Mouse (Mus musculus) heart, embryonic 10.5 days (tissue): Measurements from ENCODE around the gene Fgf3. TPM values are rescaled to one million over a fixed set of nuclear protein-coding genes. Genes with fewer than 3 reads are reported as not detected.
A peak's percentile ranks its signal among the peaks of the same experiment; 100 is the strongest.

Source experiments
- DNase-seq: peaks from one replicate; pipeline ENCODE4 v3.0.0-alpha.2; 2017; ENCODE audit warnings: low spot score
- H3K27ac ChIP-seq: fragments of 300-500 bp; sonication (generic); 2 replicates; pipeline ENCODE4 v1.5.1; 2016; ENCODE audit warnings: mild to moderate bottlenecking
- H3K27me3 ChIP-seq: fragments of 300-500 bp; sonication (generic); 2 replicates; pipeline ENCODE4 v1.6.1; 2016; ENCODE audit warnings: mild to moderate bottlenecking; ENCODE audit not compliant: poor library complexity, insufficient read depth, severe bottlenecking
- H3K36me3 ChIP-seq: fragments of 300-500 bp; sonication (generic); 2 replicates; pipeline ENCODE4 v1.6.1; 2016; ENCODE audit warnings: mild to moderate bottlenecking, moderate library complexity
- H3K4me1 ChIP-seq: fragments of 300-500 bp; sonication (generic); 2 replicates; pipeline ENCODE4 v1.6.1; 2016; ENCODE audit warnings: mild to moderate bottlenecking
- H3K4me3 ChIP-seq: fragments of 300-500 bp; sonication (generic); 2 replicates; pipeline ENCODE4 v1.5.1; 2016; ENCODE audit warnings: mild to moderate bottlenecking, moderate library complexity
- H3K9me3 ChIP-seq: fragments of 300-500 bp; sonication (generic); 2 replicates; pipeline ENCODE4 v1.6.1; 2016; ENCODE audit warnings: mild to moderate bottlenecking, moderate library complexity
- WGBS: fragments of 180-500 bp; shearing (Covaris S2); methylation state at CpG from one replicate; pipeline ENCODE4 v1.1.7; 2016; 5-methylcytosine and 5-hydroxymethylcytosine counted together
- polyA plus RNA-seq: library from polyadenylated mRNA; unstranded; fragments of >200 nt; fragmentation: Nextera tagmentation; extraction: Ambion mirVana; gene quantifications from 2 replicates; pipeline ENCODE4 v1.2.1, GENCODE M21; 2016

Fgf3 gene
- polyA plus RNA-seq, result 0.07 and 0.88 TPM in 2 replicates

DNA sequence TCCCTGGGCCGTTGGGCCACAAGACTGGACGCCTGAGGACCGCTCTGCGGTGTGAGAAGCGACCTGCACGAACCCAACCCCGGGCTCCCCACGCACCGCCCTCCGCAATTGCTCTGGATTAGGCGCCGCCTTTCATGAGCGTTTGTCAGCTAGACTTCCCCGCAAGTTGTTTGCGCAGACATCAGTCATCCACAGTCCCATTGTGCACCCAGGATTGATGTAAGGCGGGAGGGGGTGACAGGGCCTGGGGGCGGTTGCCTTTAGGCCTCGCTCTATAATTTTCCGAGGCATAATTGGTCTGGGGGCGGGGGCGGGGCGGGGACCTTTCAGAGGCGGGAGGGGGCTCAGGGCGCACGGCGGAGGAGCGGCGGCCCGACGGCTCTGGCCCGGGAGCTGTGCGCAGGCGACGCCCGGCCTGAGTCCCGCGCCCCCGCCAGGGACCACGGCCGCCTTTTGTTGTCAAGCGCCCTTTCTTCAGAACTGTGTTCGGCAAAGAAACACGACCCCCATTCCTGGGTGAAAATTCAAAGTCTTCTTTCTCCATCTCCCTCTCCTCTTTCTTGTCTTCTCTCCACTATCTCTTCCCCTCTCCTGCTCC, at the start of gene Fgf3:
Fgf3 (plus strand) TSS at position 193 of the 598 bp plus-strand sequence.
- WGBS, result 2% methylated on average over 43 of the region's 43 CpGs
- H3K27ac ChIP-seq, result no peak within 1 kb of the TSS
- DNase-seq, result no peak
- H3K4me3 ChIP-seq, result peak within 1 kb of the TSS; percentile 56
- H3K9me3 ChIP-seq, result no peaks in the 10 kb centered on the region
- H3K36me3 ChIP-seq, result no peaks in the 10 kb centered on the region
- peaks cover 22% of the 10 kb centered on the region for H3K4me1 ChIP-seq
- H3K27me3 ChIP-seq, result peaks cover 98% of the 10 kb centered on the region

- WGBS, result 23% methylated on average over 4 of the region's 4 CpGs
- Histone ChIP-seq H3K27me3 (peaks cover 35% of the 10 kb centered on the region), H3K4me3 (no peak overlapping the region), H3K9me3 (no peaks in the 10 kb centered on the region), H3K36me3 (no peaks in the 10 kb centered on the region), H3K4me1 (peaks cover 53% of the 10 kb centered on the region), H3K27ac (peak overlapping the region; percentile 67; the same call in 1 of the 2 replicates)
- peak; percentile 92 for DNase-seq
Measured at GRCm38 (mm10) chr7:144788631-144789030, 49.3 kb upstream of the Fgf3 start.

- Histone ChIP-seq H3K4me3 (peak overlapping the region; percentile 49), H3K9me3 (no peaks in the 10 kb centered on the region), H3K27me3 (peaks cover 32% of the 10 kb centered on the region), H3K36me3 (no peaks in the 10 kb centered on the region), H3K4me1 (peaks cover 48% of the 10 kb centered on the region), H3K27ac (peak overlapping the region; percentile 67)
- DNase-seq, result no peak
- 51% methylated on average over 36 of the region's 36 CpGs for WGBS
Measured at GRCm38 (mm10) chr7:144789601-144790556, 48.0 kb upstream of the Fgf3 start.

DNA sequence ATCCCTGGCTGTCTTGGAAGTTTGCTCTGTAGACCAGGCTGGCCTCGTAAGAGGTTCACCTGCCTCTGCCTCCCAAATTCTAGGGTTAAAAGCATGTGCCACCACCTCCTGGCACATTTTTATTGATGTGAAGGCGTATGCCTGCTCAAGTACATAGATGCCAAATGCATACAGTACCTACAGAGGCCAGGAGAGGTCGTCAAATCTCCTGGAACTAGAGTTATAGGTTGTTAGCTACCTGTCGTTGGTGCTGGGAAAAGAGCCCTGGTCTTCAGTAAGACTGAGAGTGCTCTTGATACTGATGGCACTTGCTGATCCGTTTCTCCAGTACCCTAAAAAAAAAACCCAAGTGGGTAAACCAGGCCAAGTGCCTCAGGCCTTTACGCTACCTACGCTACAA, 46.5 kb upstream of the Fgf3 start:
- H3K4me1 ChIP-seq, result peaks cover 43% of the 10 kb centered on the region
- no peaks in the 10 kb centered on the region for H3K9me3 ChIP-seq
- no peak overlapping the region for H3K4me3 ChIP-seq
- peaks cover 25% of the 10 kb centered on the region for H3K27me3 ChIP-seq
- no peak overlapping the region for H3K27ac ChIP-seq
- no peaks in the 10 kb centered on the region for H3K36me3 ChIP-seq
- 81% methylated on average over 7 of the region's 7 CpGs for WGBS
- DNase-seq, result no peak

GRCm38 (mm10) chr7:144793296-144793695, 44.6 kb upstream of the Fgf3 start:
- no peaks in the 10 kb centered on the region for H3K9me3 ChIP-seq
- WGBS, result 84% methylated on average over 10 of the region's 10 CpGs
- H3K4me3 ChIP-seq, result no peak overlapping the region
- no peak overlapping the region for H3K27ac ChIP-seq
- DNase-seq, result no peak
- H3K36me3 ChIP-seq, result no peaks in the 10 kb centered on the region
- peaks cover 32% of the 10 kb centered on the region for H3K27me3 ChIP-seq
- H3K4me1 ChIP-seq, result peaks cover 27% of the 10 kb centered on the region

GRCm38 (mm10) chr7:144795976-144796474, 41.9 kb upstream of the Fgf3 start:
- no peak overlapping the region for H3K27ac ChIP-seq
- DNase-seq, result no peak
- H3K9me3 ChIP-seq, result no peaks in the 10 kb centered on the region
- peaks cover 50% of the 10 kb centered on the region for H3K27me3 ChIP-seq
- peaks cover 9% of the 10 kb centered on the region for H3K4me1 ChIP-seq
- H3K36me3 ChIP-seq, result no peaks in the 10 kb centered on the region
- WGBS, result 63% methylated on average over 9 of the region's 9 CpGs
- H3K4me3 ChIP-seq, result no peak overlapping the region

- Histone ChIP-seq H3K36me3 (no peaks in the 10 kb centered on the region), H3K27me3 (peaks cover 60% of the 10 kb centered on the region), H3K4me1 (peaks cover 9% of the 10 kb centered on the region), H3K4me3 (no peak overlapping the region), H3K27ac (peak overlapping the region; percentile 37; the same call in 1 of the 2 replicates), H3K9me3 (no peaks in the 10 kb centered on the region)
- 70% methylated on average over 17 of the region's 17 CpGs for WGBS
- DNase-seq, result no peak
Measured at GRCm38 (mm10) chr7:144796986-144797735, 40.7 kb upstream of the Fgf3 start.

- DNase-seq, result no peak
- Histone ChIP-seq H3K4me3 (no peak overlapping the region), H3K4me1 (peaks cover 9% of the 10 kb centered on the region), H3K9me3 (no peaks in the 10 kb centered on the region), H3K27me3 (peaks cover 73% of the 10 kb centered on the region), H3K27ac (no peak overlapping the region), H3K36me3 (no peaks in the 10 kb centered on the region)
- WGBS, result 28% methylated on average over 1 of the region's 1 CpGs
Measured at GRCm38 (mm10) chr7:144798471-144798870, 39.4 kb upstream of the Fgf3 start.

DNA sequence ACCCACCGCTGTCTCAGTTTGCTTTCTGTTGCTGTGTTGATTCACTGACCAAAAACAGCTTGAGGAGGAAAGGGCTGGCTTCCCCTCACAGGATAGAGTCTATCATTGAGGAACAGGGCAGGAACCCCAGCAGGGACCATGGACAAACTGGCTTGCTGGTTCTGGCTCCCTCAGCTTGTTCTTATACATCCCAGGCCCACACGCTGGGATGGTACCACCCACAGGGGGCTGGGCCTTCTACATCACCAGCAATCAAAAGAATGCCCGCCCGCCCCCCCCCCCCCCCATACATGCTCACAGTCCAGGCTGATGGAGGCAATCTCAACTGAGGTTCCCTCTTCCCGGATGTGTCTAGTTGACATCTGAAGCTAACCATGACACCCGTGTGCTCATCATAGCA, 30.8 kb upstream of the Fgf3 start:
- 60% methylated on average over 6 of the region's 6 CpGs for WGBS
- H3K36me3 ChIP-seq, result no peaks in the 10 kb centered on the region
- no peaks in the 10 kb centered on the region for H3K9me3 ChIP-seq
- no peak overlapping the region for H3K27ac ChIP-seq
- no peak for DNase-seq
- H3K4me1 ChIP-seq, result peaks cover 25% of the 10 kb centered on the region
- peaks cover 45% of the 10 kb centered on the region for H3K27me3 ChIP-seq
- H3K4me3 ChIP-seq, result no peak overlapping the region

DNA sequence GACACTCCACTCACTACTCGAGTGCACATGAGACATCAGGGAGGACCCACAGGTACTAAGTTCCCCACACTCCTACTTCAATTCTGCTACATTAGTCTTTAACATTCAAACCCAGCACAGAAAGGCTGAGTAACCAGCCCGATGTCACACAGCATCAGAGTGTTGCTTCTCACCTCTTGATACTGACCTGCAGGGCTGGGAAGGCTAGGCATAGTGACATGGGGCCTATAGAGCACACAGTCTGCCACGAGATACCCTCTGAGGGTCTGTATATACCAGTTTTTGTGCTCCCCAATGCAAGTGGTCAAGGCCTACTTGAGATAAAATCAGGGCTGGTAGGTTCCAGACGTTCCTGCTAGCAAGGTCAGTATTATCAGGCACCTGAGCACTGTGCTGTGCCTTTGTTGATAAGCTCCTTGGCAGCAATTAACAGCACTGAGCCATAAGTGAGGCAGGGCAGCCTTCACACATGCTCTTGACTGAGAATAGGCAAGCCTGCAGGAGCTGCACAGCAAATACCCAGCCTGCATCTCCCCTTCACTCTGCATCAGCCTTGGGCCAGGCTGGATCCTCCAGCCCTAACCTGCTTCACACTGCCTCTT, 29.8 kb upstream of the Fgf3 start:
- peaks cover 34% of the 10 kb centered on the region for H3K27me3 ChIP-seq
- peaks cover 26% of the 10 kb centered on the region for H3K4me1 ChIP-seq
- no peak overlapping the region for H3K27ac ChIP-seq
- H3K9me3 ChIP-seq, result no peaks in the 10 kb centered on the region
- WGBS, result 54% methylated on average over 4 of the region's 4 CpGs
- no peaks in the 10 kb centered on the region for H3K36me3 ChIP-seq
- H3K4me3 ChIP-seq, result no peak overlapping the region
- DNase-seq, result no peak

DNA sequence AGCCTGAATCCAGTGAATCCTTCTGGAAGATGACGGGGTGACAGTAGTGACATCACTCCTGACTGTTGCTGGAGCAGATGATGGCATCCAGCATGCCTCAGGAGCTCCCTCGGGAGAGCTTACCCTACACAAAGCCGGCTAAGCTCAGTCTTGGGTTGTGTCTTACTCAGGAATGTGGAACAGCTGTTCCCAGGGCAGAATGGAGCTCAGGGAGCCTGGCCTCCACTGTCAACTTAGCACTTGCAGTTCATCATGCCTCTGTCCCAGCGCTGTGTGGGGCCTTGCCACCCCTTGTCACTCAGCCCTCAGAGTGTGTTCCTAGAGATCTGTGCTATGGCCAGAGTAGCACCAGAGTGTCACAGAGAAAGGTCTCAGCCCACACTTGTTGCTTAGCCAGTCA, 26.4 kb upstream of the Fgf3 start:
- 20% methylated on average over 4 of the region's 4 CpGs for WGBS
- Histone ChIP-seq H3K27me3 (peaks cover 18% of the 10 kb centered on the region), H3K4me1 (peaks cover 31% of the 10 kb centered on the region), H3K4me3 (no peak overlapping the region), H3K27ac (0 out of 2 replicates have a peak overlapping the region, but pooled peaks have one; percentile 7), H3K36me3 (no peaks in the 10 kb centered on the region), H3K9me3 (no peaks in the 10 kb centered on the region)
- no peak for DNase-seq

DNA sequence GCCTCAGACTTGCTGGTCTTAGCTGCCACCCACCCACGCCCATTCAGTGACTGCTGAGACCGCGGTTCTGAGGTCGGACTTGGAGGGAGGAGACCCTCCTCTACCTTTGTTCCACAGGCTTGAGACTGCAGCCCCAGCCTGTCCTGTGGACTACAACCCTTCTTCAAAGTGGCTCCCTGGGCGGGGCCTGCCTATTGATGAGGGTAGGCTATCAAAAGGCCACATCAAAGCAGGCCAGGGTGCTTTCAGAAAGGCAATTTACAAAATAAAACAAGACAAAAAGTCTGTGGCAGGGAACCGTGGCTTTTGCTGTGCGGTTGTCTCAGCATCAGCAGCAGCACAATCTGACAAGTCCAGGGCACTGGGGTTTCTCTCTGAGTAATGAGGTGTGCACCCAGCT, 16.0 kb upstream of the Fgf3 start:
- WGBS, result 59% methylated on average over 7 of the region's 7 CpGs
- Histone ChIP-seq H3K9me3 (no peaks in the 10 kb centered on the region; the same call in 1 of the 2 replicates), H3K27me3 (peaks cover 45% of the 10 kb centered on the region), H3K4me3 (no peak overlapping the region), H3K4me1 (0 out of 2 replicates have a peak, but pooled peaks cover 4% of the 10 kb centered on the region), H3K36me3 (no peaks in the 10 kb centered on the region), H3K27ac (no peak overlapping the region)
- DNase-seq, result no peak
